Mouse (Mus musculus): ENCODE data around the gene Gfi1b. TPM values are rescaled to one million over a fixed set of nuclear protein-coding genes. Genes with fewer than 3 reads are reported as not detected.

Gfi1b gene
- polyA plus RNA-seq, 1 experiment, result not detected

DNA sequence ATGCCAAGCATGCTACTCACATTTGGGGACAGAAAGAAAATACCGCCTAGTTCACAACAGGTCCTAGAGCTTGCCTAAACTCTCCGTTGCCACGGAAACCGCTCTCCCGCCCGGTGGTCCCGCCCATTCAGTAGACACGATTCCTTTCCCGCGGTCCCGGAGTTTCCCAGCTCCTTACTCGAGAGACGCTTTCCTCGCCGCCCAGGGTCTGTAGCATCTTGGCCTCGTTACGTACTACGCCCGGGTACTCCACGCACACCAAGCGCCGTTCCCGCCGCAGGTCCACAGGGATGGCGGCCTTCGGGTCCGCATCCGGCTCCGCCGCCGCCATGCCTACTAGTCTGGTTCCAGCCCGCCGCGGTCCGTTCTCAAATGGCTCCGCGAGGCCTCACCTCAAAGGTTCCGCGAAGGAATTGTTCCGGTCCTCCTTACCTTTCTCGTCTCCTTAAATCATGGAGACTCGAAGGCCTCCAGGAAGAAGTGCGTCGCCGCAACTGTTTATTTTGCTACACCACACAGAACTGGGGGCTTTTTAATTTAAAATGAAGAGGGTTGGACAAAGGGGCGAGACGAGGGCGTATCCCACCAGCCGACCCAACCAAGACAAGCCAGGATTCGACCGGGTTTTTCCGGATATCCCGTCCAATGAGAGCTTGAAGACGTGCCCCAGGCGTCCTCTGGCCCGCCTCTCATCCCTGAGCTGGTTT lies 39.0 kb downstream of the Gfi1b start:
- WGBS, result under 1% methylated on average over 56 of the region's 56 CpGs
- TF ChIP-seq POLR2A (IDR thresholded peaks at IDR 0.05; ENCODE audit: insufficient read depth, low read depth, low read length), result no peak; the same call in 1 of the 2 replicates
- no peak for TF ChIP-seq CTCF (IDR thresholded peaks at IDR 0.05; ENCODE audit: insufficient read depth, low read depth, low read length)
- Histone ChIP-seq H3K27ac (ENCODE audit: insufficient read depth, low read depth, low read length) (peak overlapping the region; percentile 86), H3K4me1 (ENCODE audit: control insufficient read depth, insufficient read depth, low read length) (no peaks in the 10 kb centered on the region), H3K4me3 (ENCODE audit: insufficient read depth, low read depth, low read length) (peak overlapping the region; percentile 96)

DNA sequence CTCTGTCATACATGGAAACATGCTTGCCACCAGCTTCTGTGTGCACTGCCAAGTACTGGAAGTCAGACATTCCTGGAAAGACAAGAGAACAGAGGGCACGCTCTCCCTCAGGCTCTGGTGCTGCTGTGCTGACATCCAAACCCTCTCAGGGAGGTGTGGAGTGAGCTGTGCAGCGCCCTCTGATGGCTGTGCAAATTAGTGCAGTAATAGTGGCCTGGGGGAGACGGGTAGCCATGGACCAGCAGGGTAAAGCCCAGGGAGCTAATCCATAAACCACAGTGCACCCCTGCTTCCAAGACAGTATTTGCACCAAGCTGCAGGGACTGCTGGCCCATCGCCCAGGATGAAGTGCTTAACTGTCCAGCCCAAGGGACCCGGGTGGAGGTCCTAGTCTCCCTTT lies 43.8 kb downstream of the Gfi1b start:
- no peak for TF ChIP-seq POLR2A (IDR thresholded peaks at IDR 0.05; ENCODE audit: insufficient read depth, low read depth, low read length)
- no peak for TF ChIP-seq CTCF (IDR thresholded peaks at IDR 0.05; ENCODE audit: insufficient read depth, low read depth, low read length)
- H3K4me1 ChIP-seq (ENCODE audit: control insufficient read depth, insufficient read depth, low read length), result no peaks in the 10 kb centered on the region; the same call in 1 of the 2 replicates
- no peak overlapping the region for H3K4me3 ChIP-seq (ENCODE audit: insufficient read depth, low read depth, low read length)
- 61% methylated on average over 5 of the region's 5 CpGs for WGBS
- H3K27ac ChIP-seq (ENCODE audit: insufficient read depth, low read depth, low read length), result no peak overlapping the region

- H3K27ac ChIP-seq (ENCODE audit: insufficient read depth, low read depth, low read length), result no peak overlapping the region
- no peak for TF ChIP-seq POLR2A (IDR thresholded peaks at IDR 0.05; ENCODE audit: insufficient read depth, low read depth, low read length)
- TF ChIP-seq CTCF (IDR thresholded peaks at IDR 0.05; ENCODE audit: insufficient read depth, low read depth, low read length), result no peak
- 75% methylated on average over 3 of the region's 3 CpGs for WGBS
- H3K4me3 ChIP-seq (ENCODE audit: insufficient read depth, low read depth, low read length), result no peak overlapping the region
- H3K4me1 ChIP-seq (ENCODE audit: control insufficient read depth, insufficient read depth, low read length), result no peaks in the 10 kb centered on the region; the same call in 1 of the 2 replicates
Measured at GRCm38 (mm10) chr2:28576815-28577214, 45.0 kb downstream of the Gfi1b start.

GRCm38 (mm10) chr2:28575341-28575740 lies 46.4 kb downstream of the Gfi1b start:
- Histone ChIP-seq H3K27ac (ENCODE audit: insufficient read depth, low read depth, low read length) (no peak overlapping the region), H3K4me1 (ENCODE audit: control insufficient read depth, insufficient read depth, low read length) (no peaks in the 10 kb centered on the region; the same call in 1 of the 2 replicates), H3K4me3 (ENCODE audit: insufficient read depth, low read depth, low read length) (no peak overlapping the region)
- WGBS, result 49% methylated on average over 4 of the region's 4 CpGs
- TF ChIP-seq CTCF (IDR thresholded peaks at IDR 0.05; ENCODE audit: insufficient read depth, low read depth, low read length), result no peak
- TF ChIP-seq POLR2A (IDR thresholded peaks at IDR 0.05; ENCODE audit: insufficient read depth, low read depth, low read length), result no peak

GRCm38 (mm10) chr2:28569903-28570302 lies 51.9 kb downstream of the Gfi1b start:
- 77% methylated on average over 3 of the region's 3 CpGs for WGBS
- Histone ChIP-seq H3K27ac (ENCODE audit: insufficient read depth, low read depth, low read length) (no peak overlapping the region), H3K4me3 (ENCODE audit: insufficient read depth, low read depth, low read length) (no peak overlapping the region), H3K4me1 (ENCODE audit: control insufficient read depth, insufficient read depth, low read length) (no peaks in the 10 kb centered on the region)
- no peak for TF ChIP-seq CTCF (IDR thresholded peaks at IDR 0.05; ENCODE audit: insufficient read depth, low read depth, low read length)
- no peak for TF ChIP-seq POLR2A (IDR thresholded peaks at IDR 0.05; ENCODE audit: insufficient read depth, low read depth, low read length)

DNA sequence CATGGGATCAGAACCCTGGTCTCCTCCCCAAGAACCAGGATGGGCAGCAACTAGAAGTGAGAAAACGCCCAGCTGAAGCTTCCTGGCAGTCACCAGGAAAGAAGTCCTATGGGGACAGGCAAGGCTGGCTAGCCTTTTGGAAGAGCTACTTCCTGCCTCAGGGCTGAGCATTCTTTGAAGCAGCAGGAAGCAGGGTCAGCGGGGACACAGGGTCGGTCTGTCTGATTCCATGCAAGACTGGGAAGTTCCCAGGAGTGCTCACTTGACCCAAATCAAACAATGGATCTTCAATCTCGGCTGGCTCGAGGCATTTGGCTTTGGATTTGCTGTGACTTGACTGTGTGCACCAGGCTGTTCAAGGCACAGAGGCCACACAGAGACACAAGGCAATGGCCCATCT lies 55.2 kb downstream of the Gfi1b start:
- 65% methylated on average over 5 of the region's 5 CpGs for WGBS

GRCm38 (mm10) chr2:28564380-28564779 lies 57.4 kb downstream of the Gfi1b start:
- H3K27ac ChIP-seq (ENCODE audit: insufficient read depth, low read depth, low read length), result no peak overlapping the region
- no peak overlapping the region for H3K4me3 ChIP-seq (ENCODE audit: insufficient read depth, low read depth, low read length)
- 91% methylated on average over 4 of the region's 4 CpGs for WGBS
- no peaks in the 10 kb centered on the region for H3K4me1 ChIP-seq (ENCODE audit: control insufficient read depth, insufficient read depth, low read length)
- TF ChIP-seq POLR2A (IDR thresholded peaks at IDR 0.05; ENCODE audit: insufficient read depth, low read depth, low read length) (no peak), CTCF (IDR thresholded peaks at IDR 0.05; ENCODE audit: insufficient read depth, low read depth, low read length) (no peak)

More for the DNA sequence above, 55.2 kb downstream of the Gfi1b start:
- no peak overlapping the region for H3K4me3 ChIP-seq (ENCODE audit: insufficient read depth, low read depth, low read length)
- TF ChIP-seq POLR2A (IDR thresholded peaks at IDR 0.05; ENCODE audit: insufficient read depth, low read depth, low read length) (no peak), CTCF (IDR thresholded peaks at IDR 0.05; ENCODE audit: insufficient read depth, low read depth, low read length) (no peak)
- H3K27ac ChIP-seq (ENCODE audit: insufficient read depth, low read depth, low read length), result no peak overlapping the region; the same call in 1 of the 2 replicates
- H3K4me1 ChIP-seq (ENCODE audit: control insufficient read depth, insufficient read depth, low read length), result no peaks in the 10 kb centered on the region

DNA sequence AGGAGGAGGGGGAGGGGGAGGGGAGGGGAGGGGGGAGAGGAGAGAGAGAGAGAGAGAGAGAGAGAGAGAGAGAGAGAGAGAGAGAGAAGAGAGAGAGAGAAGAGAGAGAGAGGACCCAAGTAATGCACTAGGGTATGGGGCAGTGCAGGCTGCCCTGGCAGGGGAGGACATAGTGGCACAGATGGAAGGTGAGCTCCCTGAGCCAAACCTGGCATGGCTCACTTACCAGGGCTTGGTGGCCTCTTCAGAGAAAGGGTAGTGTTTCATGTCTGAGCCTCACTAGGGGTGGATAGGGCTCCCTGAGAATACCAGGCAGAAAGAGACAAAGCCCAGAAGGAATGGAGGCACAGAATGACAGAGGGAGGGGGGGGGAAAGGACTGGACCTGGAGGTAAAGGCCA lies 58.0 kb downstream of the Gfi1b start:
- TF ChIP-seq CTCF (IDR thresholded peaks at IDR 0.05; ENCODE audit: insufficient read depth, low read depth, low read length) (no peak), POLR2A (IDR thresholded peaks at IDR 0.05; ENCODE audit: insufficient read depth, low read depth, low read length) (no peak)
- Histone ChIP-seq H3K4me3 (ENCODE audit: insufficient read depth, low read depth, low read length) (no peak overlapping the region), H3K27ac (ENCODE audit: insufficient read depth, low read depth, low read length) (no peak overlapping the region), H3K4me1 (ENCODE audit: control insufficient read depth, insufficient read depth, low read length) (no peaks in the 10 kb centered on the region)

DNA sequence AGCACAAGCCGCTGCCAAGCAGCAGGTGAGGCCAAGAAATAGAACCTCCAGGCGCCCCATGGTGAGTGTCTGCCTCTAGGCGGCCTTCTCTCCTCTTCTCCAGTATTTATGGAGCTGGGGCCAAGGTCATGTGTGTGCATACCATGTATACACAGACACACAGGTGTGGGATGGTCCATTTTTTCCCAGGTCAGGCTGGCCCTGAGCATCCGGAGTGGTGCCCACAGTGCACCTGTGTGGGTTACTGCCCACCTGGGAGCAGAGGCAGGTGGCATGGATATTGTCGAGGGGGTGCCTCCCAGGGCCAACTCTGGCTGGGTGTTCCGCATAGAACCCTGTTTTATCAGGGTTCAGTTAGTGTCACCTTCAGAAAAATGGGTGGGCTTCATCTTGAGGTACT lies 58.5 kb downstream of the Gfi1b start, which contains the start of gene Cel:
Gene Cel (minus strand): TSS at position 101 of the 400 bp plus-strand sequence.
- no peak for TF ChIP-seq CTCF (IDR thresholded peaks at IDR 0.05; ENCODE audit: insufficient read depth, low read depth, low read length)
- TF ChIP-seq POLR2A (IDR thresholded peaks at IDR 0.05; ENCODE audit: insufficient read depth, low read depth, low read length), result no peak
- Histone ChIP-seq H3K4me3 (ENCODE audit: insufficient read depth, low read depth, low read length) (no peak within 1 kb of the TSS), H3K4me1 (ENCODE audit: control insufficient read depth, insufficient read depth, low read length) (no peaks in the 10 kb centered on the region), H3K27ac (ENCODE audit: insufficient read depth, low read depth, low read length) (no peak within 1 kb of the TSS)
- WGBS, result 75% methylated on average over 6 of the region's 6 CpGs

Other genes with a start within 250 kb of the Gfi1b start
- not detected in 2 replicates for gene Ppp1r26, start 175.2 kb downstream of the Gfi1b start, polyA plus RNA-seq (2012; ENCODE audit: insufficient read depth, insufficient read length, low replicate concordance, missing spikeins)
- gene 1700007K13Rik, start 155.7 kb downstream of the Gfi1b start, polyA plus RNA-seq (2012; ENCODE audit: insufficient read depth, insufficient read length, low replicate concordance, missing spikeins), result not detected in 2 replicates
- not detected in 2 replicates for gene Mrps2, start 153.9 kb downstream of the Gfi1b start, polyA plus RNA-seq (2012; ENCODE audit: insufficient read depth, insufficient read length, low replicate concordance, missing spikeins)
- not detected in 2 replicates for gene Gbgt1, start 125.1 kb downstream of the Gfi1b start, polyA plus RNA-seq (2012; ENCODE audit: insufficient read depth, insufficient read length, low replicate concordance, missing spikeins)
- not detected in 2 replicates for gene Gm10134, start 115.9 kb downstream of the Gfi1b start, polyA plus RNA-seq (2012; ENCODE audit: insufficient read depth, insufficient read length, low replicate concordance, missing spikeins)
- not detected in 2 replicates for gene Ralgds, start 108.9 kb downstream of the Gfi1b start, polyA plus RNA-seq (2012; ENCODE audit: insufficient read depth, insufficient read length, low replicate concordance, missing spikeins)
- not detected in 2 replicates for gene Cel, start 58.6 kb downstream of the Gfi1b start, polyA plus RNA-seq (2012; ENCODE audit: insufficient read depth, insufficient read length, low replicate concordance, missing spikeins)
- not detected in 2 replicates for gene Gtf3c5, start 38.2 kb downstream of the Gfi1b start, polyA plus RNA-seq (2012; ENCODE audit: insufficient read depth, insufficient read length, low replicate concordance, missing spikeins)
- not detected in 2 replicates for gene Tsc1, start 19.2 kb upstream of the Gfi1b start, polyA plus RNA-seq (2012; ENCODE audit: insufficient read depth, insufficient read length, low replicate concordance, missing spikeins)
- gene Spaca9, start 77.7 kb upstream of the Gfi1b start, polyA plus RNA-seq (2012; ENCODE audit: insufficient read depth, insufficient read length, low replicate concordance, missing spikeins), result not detected in 2 replicates
- gene Ak8, start 78.2 kb upstream of the Gfi1b start, polyA plus RNA-seq (2012; ENCODE audit: insufficient read depth, insufficient read length, low replicate concordance, missing spikeins), result not detected in 2 replicates
- gene Gtf3c4, start 218.4 kb upstream of the Gfi1b start, polyA plus RNA-seq (2012; ENCODE audit: insufficient read depth, insufficient read length, low replicate concordance, missing spikeins), result not detected in 2 replicates
- gene Ddx31, start 218.4 kb upstream of the Gfi1b start, polyA plus RNA-seq (2012; ENCODE audit: insufficient read depth, insufficient read length, low replicate concordance, missing spikeins), result not detected in 2 replicates

Measured in olfactory bulb, adult 2 months (tissue).